Mouse (Mus musculus): ENCODE results near the gene Serbp1. TPM values are rescaled to one million over a fixed set of nuclear protein-coding genes. Genes with fewer than 3 reads are reported as not detected.

The Serbp1 gene
- 291 and 315 TPM in 2 replicates for polyA plus RNA-seq (2015; fragmentation: Nextera tagmentation; extraction: Ambion mirVana)

GRCm38 (mm10) chr6:67237977-67238376 is at the start of gene Serbp1:
Serbp1 (plus strand) TSS chr6:67238176.
- ATAC-seq: no peak
- no peak within 1 kb of the TSS for H3K4me2 ChIP-seq (ENCODE audit: low read length)
- no peaks in the 10 kb centered on the region for H3K4me1 ChIP-seq (replicated peaks; ENCODE audit: control insufficient read depth, insufficient read depth, low read length)
- WGBS: 27% methylated on average over 12 of the region's 12 CpGs
- H3K27me3 ChIP-seq (replicated peaks; ENCODE audit: control insufficient read depth, insufficient read depth, low read length): no peaks in the 10 kb centered on the region
- H3K9me3 ChIP-seq (ENCODE audit: control insufficient read depth, low read length): no peaks in the 10 kb centered on the region
- H3K9ac ChIP-seq (replicated peaks; ENCODE audit: low read depth, low read length): no peak within 1 kb of the TSS
- no peak within 1 kb of the TSS for H3K27ac ChIP-seq (ENCODE audit: low read length)
- H3K36me3 ChIP-seq (ENCODE audit: control insufficient read depth, insufficient read depth): no peaks in the 10 kb centered on the region
- no peak within 1 kb of the TSS for H3K4me3 ChIP-seq (replicated peaks; ENCODE audit: low read length)

DNA sequence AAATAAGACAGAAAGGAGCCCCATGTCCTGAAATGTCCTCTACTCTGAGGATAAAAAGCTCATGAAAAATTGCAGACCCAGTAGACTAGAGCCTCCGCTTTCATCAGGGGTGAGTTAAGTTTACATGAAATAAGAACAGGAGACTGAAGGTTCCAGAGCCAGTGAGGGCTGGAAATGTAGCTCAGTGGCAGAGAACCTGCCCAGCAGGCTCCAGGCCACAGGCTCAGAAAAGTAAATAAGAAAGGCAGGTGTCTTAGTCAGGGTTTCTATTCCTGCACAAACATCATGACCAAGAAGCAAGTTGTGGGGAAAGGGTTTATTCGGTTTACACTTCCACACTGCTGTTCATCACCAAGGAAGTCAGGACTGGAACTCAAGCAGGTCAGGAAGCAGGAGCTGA is 44.4 kb upstream of the Serbp1 start:
- H3K27ac ChIP-seq (ENCODE audit: low read length): no peak overlapping the region
- H3K4me1 ChIP-seq (replicated peaks; ENCODE audit: control insufficient read depth, insufficient read depth, low read length): no peaks in the 10 kb centered on the region
- H3K36me3 ChIP-seq (ENCODE audit: control insufficient read depth, insufficient read depth): no peaks in the 10 kb centered on the region
- H3K4me3 ChIP-seq (replicated peaks; ENCODE audit: low read length): no peak overlapping the region
- no peaks in the 10 kb centered on the region for H3K9me3 ChIP-seq (ENCODE audit: control insufficient read depth, low read length)
- no peaks in the 10 kb centered on the region for H3K27me3 ChIP-seq (replicated peaks; ENCODE audit: control insufficient read depth, insufficient read depth, low read length)
- no peak overlapping the region for H3K4me2 ChIP-seq (ENCODE audit: low read length)
- WGBS: 90% methylated on average over 2 of the region's 2 CpGs
- H3K9ac ChIP-seq (replicated peaks; ENCODE audit: low read depth, low read length): no peak overlapping the region
- no peak for ATAC-seq

- Histone ChIP-seq H3K9ac (replicated peaks; ENCODE audit: low read depth, low read length) (no peak overlapping the region), H3K4me3 (replicated peaks; ENCODE audit: low read length) (no peak overlapping the region), H3K36me3 (ENCODE audit: control insufficient read depth, insufficient read depth) (no peaks in the 10 kb centered on the region), H3K27me3 (replicated peaks; ENCODE audit: control insufficient read depth, insufficient read depth, low read length) (no peaks in the 10 kb centered on the region), H3K27ac (ENCODE audit: low read length) (no peak overlapping the region), H3K4me2 (ENCODE audit: low read length) (no peak overlapping the region), H3K9me3 (ENCODE audit: control insufficient read depth, low read length) (no peaks in the 10 kb centered on the region), H3K4me1 (replicated peaks; ENCODE audit: control insufficient read depth, insufficient read depth, low read length) (no peaks in the 10 kb centered on the region)
- no peak for ATAC-seq
- 92% methylated on average over 6 of the region's 6 CpGs for WGBS
Observed at GRCm38 (mm10) chr6:67194606-67195005, 43.4 kb upstream of the Serbp1 start.

DNA sequence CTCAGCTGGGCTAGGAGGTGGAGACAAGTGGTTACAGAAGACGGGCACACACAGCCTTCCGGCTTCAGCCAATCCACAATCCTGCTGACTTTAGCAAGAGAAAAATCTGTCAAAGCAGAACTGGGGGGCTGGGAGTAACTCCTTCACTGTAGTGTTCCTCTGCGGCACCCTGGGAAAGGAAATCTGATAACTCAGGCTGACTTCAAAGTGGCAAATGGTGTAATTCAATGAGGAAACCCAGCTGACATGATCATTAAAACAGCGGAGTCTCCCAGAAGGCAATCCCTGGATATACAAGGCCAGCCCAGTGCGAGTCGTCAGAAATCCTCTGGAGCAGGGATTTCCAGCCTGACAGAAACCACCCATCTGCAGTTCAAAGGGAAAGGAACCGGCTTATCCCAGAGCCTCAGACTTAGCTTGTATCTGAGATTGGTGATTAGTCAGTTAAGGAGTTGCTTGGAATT is 42.8 kb upstream of the Serbp1 start:
- Histone ChIP-seq H3K4me2 (ENCODE audit: low read length) (no peak overlapping the region), H3K36me3 (ENCODE audit: control insufficient read depth, insufficient read depth) (no peaks in the 10 kb centered on the region), H3K4me1 (replicated peaks; ENCODE audit: control insufficient read depth, insufficient read depth, low read length) (no peaks in the 10 kb centered on the region), H3K9me3 (ENCODE audit: control insufficient read depth, low read length) (no peaks in the 10 kb centered on the region), H3K27ac (ENCODE audit: low read length) (no peak overlapping the region), H3K4me3 (replicated peaks; ENCODE audit: low read length) (no peak overlapping the region), H3K9ac (replicated peaks; ENCODE audit: low read depth, low read length) (no peak overlapping the region), H3K27me3 (replicated peaks; ENCODE audit: control insufficient read depth, insufficient read depth, low read length) (no peaks in the 10 kb centered on the region)
- 16% methylated on average over 7 of the region's 7 CpGs for WGBS
- no peak for ATAC-seq

GRCm38 (mm10) chr6:67196821-67197220 is 41.2 kb upstream of the Serbp1 start:
- H3K4me2 ChIP-seq (ENCODE audit: low read length): no peak overlapping the region
- H3K36me3 ChIP-seq (ENCODE audit: control insufficient read depth, insufficient read depth): no peaks in the 10 kb centered on the region
- no peaks in the 10 kb centered on the region for H3K9me3 ChIP-seq (ENCODE audit: control insufficient read depth, low read length)
- H3K27ac ChIP-seq (ENCODE audit: low read length): no peak overlapping the region
- 91% methylated on average over 6 of the region's 6 CpGs for WGBS
- no peak overlapping the region for H3K4me3 ChIP-seq (replicated peaks; ENCODE audit: low read length)
- no peak overlapping the region for H3K9ac ChIP-seq (replicated peaks; ENCODE audit: low read depth, low read length)
- no peaks in the 10 kb centered on the region for H3K27me3 ChIP-seq (replicated peaks; ENCODE audit: control insufficient read depth, insufficient read depth, low read length)
- peaks cover 4% of the 10 kb centered on the region; the same call in 1 of the 2 replicates for H3K4me1 ChIP-seq (replicated peaks; ENCODE audit: control insufficient read depth, insufficient read depth, low read length)
- no peak for ATAC-seq

DNA sequence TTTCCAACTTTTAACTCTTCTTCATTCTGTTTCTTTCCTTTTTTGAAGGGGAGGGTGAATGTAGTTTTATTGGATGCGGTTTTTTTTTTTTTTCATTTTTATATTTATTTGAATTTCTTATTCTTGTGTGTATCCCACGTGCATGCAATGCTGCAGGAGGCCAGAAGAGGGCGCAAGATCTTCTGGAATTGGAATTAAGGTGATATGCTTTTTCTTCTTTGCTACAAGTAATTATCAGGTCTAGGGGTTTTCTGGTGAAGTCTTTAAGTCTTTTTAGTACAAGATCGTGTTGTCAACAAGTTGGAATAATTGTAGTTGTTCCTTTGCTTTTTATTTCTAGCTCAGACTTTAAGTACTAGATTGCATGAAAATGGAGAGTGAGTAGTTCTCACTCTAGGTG is 39.9 kb upstream of the Serbp1 start:
- 27% methylated on average over 4 of the region's 4 CpGs for WGBS
- Histone ChIP-seq H3K9ac (replicated peaks; ENCODE audit: low read depth, low read length) (no peak overlapping the region), H3K27me3 (replicated peaks; ENCODE audit: control insufficient read depth, insufficient read depth, low read length) (no peaks in the 10 kb centered on the region), H3K27ac (ENCODE audit: low read length) (no peak overlapping the region), H3K36me3 (ENCODE audit: control insufficient read depth, insufficient read depth) (no peaks in the 10 kb centered on the region), H3K4me2 (ENCODE audit: low read length) (no peak overlapping the region), H3K9me3 (ENCODE audit: control insufficient read depth, low read length) (no peaks in the 10 kb centered on the region), H3K4me3 (replicated peaks; ENCODE audit: low read length) (no peak overlapping the region), H3K4me1 (replicated peaks; ENCODE audit: control insufficient read depth, insufficient read depth, low read length) (peaks cover 4% of the 10 kb centered on the region; the same call in 1 of the 2 replicates)
- ATAC-seq: no peak

- Histone ChIP-seq H3K27me3 (replicated peaks; ENCODE audit: control insufficient read depth, insufficient read depth, low read length) (no peaks in the 10 kb centered on the region), H3K36me3 (ENCODE audit: control insufficient read depth, insufficient read depth) (no peaks in the 10 kb centered on the region), H3K9ac (replicated peaks; ENCODE audit: low read depth, low read length) (no peak overlapping the region), H3K4me2 (ENCODE audit: low read length) (no peak overlapping the region), H3K4me3 (replicated peaks; ENCODE audit: low read length) (no peak overlapping the region), H3K4me1 (replicated peaks; ENCODE audit: control insufficient read depth, insufficient read depth, low read length) (peaks cover 4% of the 10 kb centered on the region; the same call in 1 of the 2 replicates), H3K27ac (ENCODE audit: low read length) (peak overlapping the region; percentile 41; the same call in 1 of the 2 replicates), H3K9me3 (ENCODE audit: control insufficient read depth, low read length) (no peaks in the 10 kb centered on the region)
- peak; percentile 58 for ATAC-seq
- WGBS: 31% methylated on average over 5 of the region's 5 CpGs
Observed at GRCm38 (mm10) chr6:67200715-67201322, 37.2 kb upstream of the Serbp1 start.

GRCm38 (mm10) chr6:67205081-67206037 is 32.6 kb upstream of the Serbp1 start:
- Histone ChIP-seq H3K27me3 (replicated peaks; ENCODE audit: control insufficient read depth, insufficient read depth, low read length) (no peaks in the 10 kb centered on the region), H3K36me3 (ENCODE audit: control insufficient read depth, insufficient read depth) (no peaks in the 10 kb centered on the region), H3K27ac (ENCODE audit: low read length) (no peak overlapping the region), H3K9me3 (ENCODE audit: control insufficient read depth, low read length) (no peaks in the 10 kb centered on the region), H3K4me1 (replicated peaks; ENCODE audit: control insufficient read depth, insufficient read depth, low read length) (peaks cover 4% of the 10 kb centered on the region; the same call in 1 of the 2 replicates), H3K4me3 (replicated peaks; ENCODE audit: low read length) (no peak overlapping the region), H3K9ac (replicated peaks; ENCODE audit: low read depth, low read length) (no peak overlapping the region), H3K4me2 (ENCODE audit: low read length) (no peak overlapping the region)
- 77% methylated on average over 35 of the region's 35 CpGs for WGBS
- no peak for ATAC-seq

GRCm38 (mm10) chr6:67212362-67212761 is 25.6 kb upstream of the Serbp1 start:
- no peak for ATAC-seq
- no peaks in the 10 kb centered on the region for H3K27me3 ChIP-seq (replicated peaks; ENCODE audit: control insufficient read depth, insufficient read depth, low read length)
- no peaks in the 10 kb centered on the region for H3K9me3 ChIP-seq (ENCODE audit: control insufficient read depth, low read length)
- H3K4me1 ChIP-seq (replicated peaks; ENCODE audit: control insufficient read depth, insufficient read depth, low read length): no peaks in the 10 kb centered on the region
- H3K4me2 ChIP-seq (ENCODE audit: low read length): no peak overlapping the region
- H3K4me3 ChIP-seq (replicated peaks; ENCODE audit: low read length): no peak overlapping the region
- no peaks in the 10 kb centered on the region for H3K36me3 ChIP-seq (ENCODE audit: control insufficient read depth, insufficient read depth)
- H3K9ac ChIP-seq (replicated peaks; ENCODE audit: low read depth, low read length): no peak overlapping the region
- no peak overlapping the region for H3K27ac ChIP-seq (ENCODE audit: low read length)
- 90% methylated on average over 1 of the region's 1 CpGs for WGBS
